Mouse (Mus musculus) MEL (cell line): ENCODE measurements around the gene Pigm. TPM values are rescaled to one million over a fixed set of nuclear protein-coding genes. Genes with fewer than 3 reads are reported as not detected.

Experiments used
- DNase-seq: peaks from one replicate; pipeline ENCODE4 v3.0.0; 2011; ENCODE audit warnings: low read depth, low spot score
- H3K27ac ChIP-seq: 2 replicates; pipeline ENCODE4 v1.5.1; 2012; ENCODE audit warnings: low read depth, mild to moderate bottlenecking, control low read depth, low read length, moderate library complexity; ENCODE audit not compliant: control insufficient read depth
- H3K27me3 ChIP-seq, 2 experiments: fragments of 150-350 bp in 1 of 2; sonication (generic) in 1 of 2; 2 replicates each; pipeline ENCODE4 v1.6.1; 2012; ENCODE audit warnings: low read length in 2 of 2, mild to moderate bottlenecking in 2 of 2, improper control_type of control experiment in 1 of 2, moderate library complexity in 1 of 2; ENCODE audit not compliant: insufficient read depth in 2 of 2, control insufficient read depth in 1 of 2
- H3K36me3 ChIP-seq, 2 experiments: 2 replicates each; pipeline ENCODE4 v1.6.1; 2012 to 2014; ENCODE audit warnings: low read length in 2 of 2, improper control_type of control experiment in 1 of 2, inconsistent platforms in 1 of 2, mild to moderate bottlenecking in 1 of 2; ENCODE audit not compliant: insufficient read depth in 2 of 2, control insufficient read depth in 1 of 2
- H3K4me1 ChIP-seq, 2 experiments: fragments of 150-350 bp in 1 of 2; sonication (generic) in 1 of 2; 2 replicates each; pipeline ENCODE4 v1.6.1; 2012; ENCODE audit warnings: low read length in 2 of 2, improper control_type of control experiment in 1 of 2, mild to moderate bottlenecking in 1 of 2; ENCODE audit not compliant: insufficient read depth in 2 of 2, control insufficient read depth in 1 of 2
- H3K4me3 ChIP-seq, 2 experiments: fragments of 150-350 bp in 1 of 2; sonication (generic) in 1 of 2; 2 replicates each; pipeline ENCODE4 v1.5.1; 2012; ENCODE audit warnings: low read depth in 2 of 2, low read length in 2 of 2, mild to moderate bottlenecking in 2 of 2, moderate library complexity in 2 of 2, control low read depth in 1 of 2, improper control_type of control experiment in 1 of 2; ENCODE audit not compliant: control insufficient read depth in 1 of 2, insufficient read depth in 1 of 2
- H3K79me2 ChIP-seq: 2 replicates; pipeline ENCODE4 v1.6.1; 2012; ENCODE audit warnings: mild to moderate bottlenecking, low read length, moderate library complexity; ENCODE audit not compliant: control insufficient read depth, poor library complexity, insufficient read depth
- H3K9ac ChIP-seq: 2 replicates; pipeline ENCODE4 v1.6.1; 2012; ENCODE audit warnings: low read depth, mild to moderate bottlenecking, control low read depth, low read length, moderate library complexity; ENCODE audit not compliant: control insufficient read depth, poor library complexity, severe bottlenecking
- H3K9me3 ChIP-seq: fragments of 150-350 bp; sonication (generic); replicated peaks from 2 replicates; pipeline ENCODE4 v1.6.1; 2012; ENCODE audit warnings: mild to moderate bottlenecking, low read length, improper control_type of control experiment, moderate library complexity; ENCODE audit not compliant: insufficient read depth
- BHLHE40 ChIP-seq: IDR thresholded peaks from 2 replicates; pipeline ENCODE4 v1.6.1; 2012; ENCODE audit warnings: low read depth, mild to moderate bottlenecking, inconsistent platforms, low read length, improper control_type of control experiment, borderline replicate concordance
- CHD2 ChIP-seq: IDR thresholded peaks from 2 replicates; pipeline ENCODE4 v1.6.1; 2011; ENCODE audit warnings: low read length, improper control_type of control experiment
- CTCF ChIP-seq, 3 experiments: IDR thresholded peaks in 2 of 3; conservative IDR thresholded peaks in 1 of 3; 2 replicates each; pipeline ENCODE4 v1.5.1; 2011 to 2012; ENCODE audit warnings: low read length in 3 of 3, low read depth in 2 of 3, mild to moderate bottlenecking in 2 of 3, improper control_type of control experiment in 1 of 3, inconsistent platforms in 1 of 3, mixed read lengths in 1 of 3, moderate library complexity in 1 of 3; ENCODE audit not compliant: control insufficient read depth in 1 of 3, insufficient read depth in 1 of 3, poor library complexity in 1 of 3, severe bottlenecking in 1 of 3
- ELF1 ChIP-seq: IDR thresholded peaks from 2 replicates; pipeline ENCODE4 v1.6.1; 2014; ENCODE audit warnings: low read depth, mild to moderate bottlenecking, inconsistent platforms, low read length, improper control_type of control experiment, moderate library complexity
- GABPA ChIP-seq: IDR thresholded peaks from 2 replicates; pipeline ENCODE4 v1.6.1; 2012; ENCODE audit warnings: low read depth, mild to moderate bottlenecking, inconsistent platforms, low read length, improper control_type of control experiment, moderate library complexity
- GATA1 ChIP-seq: IDR thresholded peaks from 2 replicates; pipeline ENCODE4 v1.6.1; 2011; ENCODE audit warnings: low read depth, low read length, improper control_type of control experiment
- JUND ChIP-seq: IDR thresholded peaks from 2 replicates; pipeline ENCODE4 v1.6.1; 2011; ENCODE audit warnings: low read depth, mild to moderate bottlenecking, improper control_type of control experiment, low read length
- KAT2A ChIP-seq: conservative IDR thresholded peaks from 2 replicates; pipeline ENCODE4 v1.6.1; 2012; ENCODE audit warnings: low read depth, low read length, improper control_type of control experiment, inconsistent platforms
- MAX ChIP-seq: IDR thresholded peaks from 2 replicates; pipeline ENCODE4 v1.6.1; 2011; ENCODE audit warnings: low read length, improper control_type of control experiment
- MAZ ChIP-seq: IDR thresholded peaks from 2 replicates; pipeline ENCODE4 v1.6.1; 2012; ENCODE audit warnings: low read depth, mild to moderate bottlenecking, inconsistent platforms, low read length, improper control_type of control experiment
- MEF2A ChIP-seq: IDR thresholded peaks from 2 replicates; pipeline ENCODE4 v1.6.1; 2014; ENCODE audit warnings: low read depth, mild to moderate bottlenecking, inconsistent platforms, low read length, improper control_type of control experiment; ENCODE audit not compliant: poor library complexity, insufficient replicate concordance, severe bottlenecking; ENCODE audit errors: extremely low read depth
- MXI1 ChIP-seq: IDR thresholded peaks from 2 replicates; pipeline ENCODE4 v1.6.1; 2011; ENCODE audit warnings: mild to moderate bottlenecking, low read depth, low read length, improper control_type of control experiment
- MYB ChIP-seq: IDR thresholded peaks from 2 replicates; pipeline ENCODE4 v1.6.1; 2011; ENCODE audit warnings: mild to moderate bottlenecking, low read depth, low read length, improper control_type of control experiment
- MYC ChIP-seq: IDR thresholded peaks from 2 replicates; pipeline ENCODE4 v1.6.1; 2011; ENCODE audit warnings: low read depth, mild to moderate bottlenecking, low read length, improper control_type of control experiment, moderate library complexity
- NRF1 ChIP-seq: IDR thresholded peaks from 2 replicates; pipeline ENCODE4 v1.6.1; 2014; ENCODE audit warnings: low read depth, mild to moderate bottlenecking, inconsistent platforms, low read length, improper control_type of control experiment, moderate library complexity; ENCODE audit not compliant: poor library complexity, insufficient read depth, severe bottlenecking
- POLR2A ChIP-seq, 2 experiments: IDR thresholded peaks; 2 replicates each; pipeline ENCODE4 v1.6.1; 2011 to 2012; ENCODE audit warnings: low read length in 2 of 2, mild to moderate bottlenecking in 2 of 2, control low read depth in 1 of 2, improper control_type of control experiment in 1 of 2, low read depth in 1 of 2, moderate library complexity in 1 of 2; ENCODE audit not compliant: control insufficient read depth in 1 of 2, insufficient read depth in 1 of 2, poor library complexity in 1 of 2
- POLR2AphosphoS2 ChIP-seq: IDR thresholded peaks from 2 replicates; pipeline ENCODE4 v1.6.1; 2011; ENCODE audit warnings: low read length, improper control_type of control experiment
- POLR2AphosphoS5 ChIP-seq: IDR thresholded peaks from 2 replicates; pipeline ENCODE4 v1.6.1; 2012; ENCODE audit warnings: low read depth, borderline replicate concordance, mild to moderate bottlenecking, inconsistent platforms, low read length, moderate library complexity, mixed read lengths
- SIN3A ChIP-seq: IDR thresholded peaks from 2 replicates; pipeline ENCODE4 v1.6.1; 2012; ENCODE audit warnings: low read length, improper control_type of control experiment, inconsistent platforms
- TAL1 ChIP-seq: IDR thresholded peaks from 2 replicates; pipeline ENCODE4 v1.6.1; 2012; ENCODE audit warnings: mild to moderate bottlenecking, inconsistent platforms, low read length, moderate library complexity, mixed read lengths
- TBP ChIP-seq: IDR thresholded peaks from 2 replicates; pipeline ENCODE4 v1.8.0; 2011; ENCODE audit warnings: low read depth, low read length, improper control_type of control experiment
- TCF12 ChIP-seq: IDR thresholded peaks from 2 replicates; pipeline ENCODE4 v1.6.1; 2014; ENCODE audit warnings: low read depth, mild to moderate bottlenecking, inconsistent platforms, low read length, improper control_type of control experiment, moderate library complexity
- UBTF ChIP-seq: IDR thresholded peaks from 2 replicates; pipeline ENCODE4 v1.6.1; 2012; ENCODE audit warnings: low read depth, mild to moderate bottlenecking, inconsistent platforms, low read length, improper control_type of control experiment, moderate library complexity, borderline replicate concordance; ENCODE audit not compliant: insufficient read depth
- ZMIZ1 ChIP-seq: IDR thresholded peaks from 2 replicates; pipeline ENCODE4 v1.6.1; 2012; ENCODE audit warnings: low read depth, mild to moderate bottlenecking, inconsistent platforms, low read length, improper control_type of control experiment, moderate library complexity
- ZNF384 ChIP-seq: IDR thresholded peaks from 2 replicates; pipeline ENCODE4 v1.6.1; 2012; ENCODE audit warnings: low read depth, mild to moderate bottlenecking, inconsistent platforms, low read length, improper control_type of control experiment
- polyA plus RNA-seq, 2 experiments: library from polyadenylated mRNA; stranded (reverse) in 1 of 2; unstranded in 1 of 2; fragments of >175 nt in 1 of 2; fragments of >200 nt in 1 of 2; gene quantifications; 2 replicates each; pipeline versions ENCODE4 v1.2.1 to v1.2.4; 2012; ENCODE audit warnings: low replicate concordance in 2 of 2, low read depth in 1 of 2; ENCODE audit not compliant: insufficient read length in 2 of 2, insufficient read depth in 1 of 2, missing spikeins in 1 of 2
- total RNA-seq: library from RNA; depleted of rRNA; stranded (reverse); fragments of 300-350 nt; gene quantifications from 2 replicates; pipeline ENCODE4 v1.2.3, GENCODE M21; 2012

The Pigm gene
- total and polyA plus RNA-seq, 3 experiments = 8.6 to 11.3 TPM; not detected in 1

- peaks cover 3 to 4% of the 10 kb centered on the region in 2 experiments; a peak in 3 of 4 replicates for H3K27me3 ChIP-seq
- peak; percentile 93 for DNase-seq
- peaks cover 0 to 6% of the 10 kb centered on the region in 2 experiments; a peak in 1 of 4 replicates for H3K36me3 ChIP-seq
- peaks cover 0 to 12% of the 10 kb centered on the region in 2 experiments; a peak in 2 of 4 replicates for H3K4me1 ChIP-seq
- no peak within 1 kb of the TSS; the same call in 1 of the 2 replicates for H3K27ac ChIP-seq
- H3K9ac ChIP-seq = peak within 1 kb of the TSS; percentile 41
- peak within 1 kb of the TSS; percentile 47 to 56 for H3K4me3 ChIP-seq
- no peaks in the 10 kb centered on the region for H3K79me2 ChIP-seq
- H3K9me3 ChIP-seq = no peaks in the 10 kb centered on the region
- TF ChIP-seq MAX (peak; percentile 53; the same call in 1 of the 2 replicates), TAL1 (no peak), ELF1 (peak; percentile 57; the same call in 1 of the 2 replicates), MAZ (peak; percentile 80; the same call in 1 of the 2 replicates), POLR2A (IDR thresholded peaks at IDR 0.05; ENCODE audit: control insufficient read depth in 1 of 2, insufficient read depth in 1 of 2, low read depth in 1 of 2, low read length in 2 of 2, poor library complexity in 1 of 2) (peak in 1 of 2 experiments; percentile 53; a peak in 2 of 4 replicates)
Measured at GRCm38 (mm10) chr1:172340729-172341321, 35.5 kb upstream of the Pigm start, which contains the start of gene Kcnj10. Gene Kcnj10, plus strand, starts transcription at chr1:172341210.

DNA sequence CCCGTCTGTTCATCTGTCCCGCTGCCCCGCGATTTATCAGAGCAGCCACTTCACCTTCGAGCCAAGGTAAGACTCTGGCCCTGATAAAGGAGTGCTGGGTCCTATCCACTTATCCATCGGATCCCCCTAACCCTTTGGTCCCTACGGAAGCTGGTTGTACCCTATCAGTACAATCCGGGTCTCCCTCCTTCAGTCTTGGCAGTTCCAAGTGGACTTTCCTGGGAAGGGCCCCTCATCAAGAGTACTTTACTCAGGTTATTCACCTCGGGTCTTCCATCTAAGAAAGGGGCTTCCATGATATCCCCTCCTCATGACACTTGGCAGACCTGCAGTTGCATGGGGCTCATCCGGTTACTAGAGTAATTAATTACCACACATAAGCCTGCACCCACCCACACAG lies 35.0 kb upstream of the Pigm start:
- H3K9ac ChIP-seq = no peak overlapping the region
- peaks cover 3 to 4% of the 10 kb centered on the region in 2 experiments for H3K27me3 ChIP-seq
- H3K4me3 ChIP-seq = peak overlapping the region; percentile 34 to 56

DNA sequence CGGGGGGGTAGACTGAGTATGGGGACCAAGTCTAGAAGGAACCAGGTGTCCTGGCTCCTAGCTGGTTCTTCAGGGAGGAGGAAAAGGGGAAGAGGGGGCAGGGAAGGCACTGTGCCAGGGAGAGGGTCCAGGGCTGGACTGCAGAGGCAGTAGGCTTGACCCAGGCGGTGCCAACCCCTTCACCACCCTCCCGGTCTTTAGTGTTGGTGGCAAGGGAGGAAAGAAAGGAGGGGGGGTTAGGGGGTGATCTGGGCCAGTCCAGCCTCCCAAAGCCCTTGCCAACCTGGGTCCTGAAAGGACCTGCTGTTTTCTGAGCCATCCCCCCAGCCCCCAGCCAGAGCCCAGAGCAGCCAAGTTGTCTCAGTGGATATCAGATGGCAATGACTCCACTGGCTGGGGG lies 33.6 kb upstream of the Pigm start:
- Histone ChIP-seq H3K4me1 (peaks cover 0 to 9% of the 10 kb centered on the region in 2 experiments; a peak in 2 of 4 replicates), H3K36me3 (peaks cover 0 to 6% of the 10 kb centered on the region in 2 experiments; a peak in 1 of 4 replicates), H3K27ac (no peak overlapping the region), H3K9me3 (no peaks in the 10 kb centered on the region), H3K27me3 (peaks cover 0 to 4% of the 10 kb centered on the region in 2 experiments), H3K9ac (no peak overlapping the region), H3K79me2 (no peaks in the 10 kb centered on the region), H3K4me3 (no peak overlapping the region)
- DNase-seq = no peak
- TF ChIP-seq CHD2 = no peak
- no peak for TF ChIP-seq GATA1
- no peak for TF ChIP-seq NRF1
- TF ChIP-seq POLR2AphosphoS5 = no peak
- no peak for TF ChIP-seq POLR2AphosphoS2
- no peak for TF ChIP-seq ELF1
- no peak for TF ChIP-seq ZNF384
- no peak for TF ChIP-seq MXI1
- TF ChIP-seq MYC = no peak
- no peak for TF ChIP-seq MYB
- TF ChIP-seq BHLHE40 = no peak
- TF ChIP-seq TCF12 = no peak
- TF ChIP-seq UBTF = no peak
- TF ChIP-seq TAL1 = no peak
- TF ChIP-seq CTCF (IDR thresholded peaks at IDR 0.05 in 2 of 3, conservative IDR thresholded peaks at IDR 0.05 in 1 of 3; ENCODE audit: control insufficient read depth in 1 of 3, insufficient read depth in 1 of 3, low read depth in 2 of 3, low read length in 3 of 3, poor library complexity in 1 of 3, severe bottlenecking in 1 of 3) = no peak
- TF ChIP-seq KAT2A = no peak
- TF ChIP-seq JUND = no peak

More for the DNA sequence above, 35.0 kb upstream of the Pigm start:
- no peak overlapping the region for H3K27ac ChIP-seq
- no peaks in the 10 kb centered on the region for H3K9me3 ChIP-seq
- H3K36me3 ChIP-seq = peaks cover 0 to 6% of the 10 kb centered on the region in 2 experiments; a peak in 1 of 4 replicates
- peaks cover 0 to 9% of the 10 kb centered on the region in 2 experiments; a peak in 2 of 4 replicates for H3K4me1 ChIP-seq
- no peaks in the 10 kb centered on the region for H3K79me2 ChIP-seq
- TF ChIP-seq MEF2A = no peak
- no peak for TF ChIP-seq JUND
- TF ChIP-seq MYB = no peak
- TF ChIP-seq NRF1 = no peak
- TF ChIP-seq TBP = no peak
- TF ChIP-seq GABPA = no peak
- TF ChIP-seq SIN3A = no peak
- TF ChIP-seq MXI1 = no peak
- TF ChIP-seq CHD2 = no peak
- no peak for TF ChIP-seq KAT2A
- TF ChIP-seq ZMIZ1 = no peak
- no peak for TF ChIP-seq UBTF
- no peak for DNase-seq
